Mouse (Mus musculus): Measurements from ENCODE around the gene BC055324. TPM values are rescaled to one million over a fixed set of nuclear protein-coding genes. Genes with fewer than 3 reads are reported as not detected.
"Not testable (repeated sequence)": the region's sequence is repeated elsewhere in the genome, so short reads cannot be mapped to it uniquely, and the experiment has no call there.

BC055324 gene
- 15.5 and 16.5 TPM in 2 replicates for polyA plus RNA-seq (2016; fragmentation: Nextera tagmentation; extraction: Ambion mirVana)

DNA sequence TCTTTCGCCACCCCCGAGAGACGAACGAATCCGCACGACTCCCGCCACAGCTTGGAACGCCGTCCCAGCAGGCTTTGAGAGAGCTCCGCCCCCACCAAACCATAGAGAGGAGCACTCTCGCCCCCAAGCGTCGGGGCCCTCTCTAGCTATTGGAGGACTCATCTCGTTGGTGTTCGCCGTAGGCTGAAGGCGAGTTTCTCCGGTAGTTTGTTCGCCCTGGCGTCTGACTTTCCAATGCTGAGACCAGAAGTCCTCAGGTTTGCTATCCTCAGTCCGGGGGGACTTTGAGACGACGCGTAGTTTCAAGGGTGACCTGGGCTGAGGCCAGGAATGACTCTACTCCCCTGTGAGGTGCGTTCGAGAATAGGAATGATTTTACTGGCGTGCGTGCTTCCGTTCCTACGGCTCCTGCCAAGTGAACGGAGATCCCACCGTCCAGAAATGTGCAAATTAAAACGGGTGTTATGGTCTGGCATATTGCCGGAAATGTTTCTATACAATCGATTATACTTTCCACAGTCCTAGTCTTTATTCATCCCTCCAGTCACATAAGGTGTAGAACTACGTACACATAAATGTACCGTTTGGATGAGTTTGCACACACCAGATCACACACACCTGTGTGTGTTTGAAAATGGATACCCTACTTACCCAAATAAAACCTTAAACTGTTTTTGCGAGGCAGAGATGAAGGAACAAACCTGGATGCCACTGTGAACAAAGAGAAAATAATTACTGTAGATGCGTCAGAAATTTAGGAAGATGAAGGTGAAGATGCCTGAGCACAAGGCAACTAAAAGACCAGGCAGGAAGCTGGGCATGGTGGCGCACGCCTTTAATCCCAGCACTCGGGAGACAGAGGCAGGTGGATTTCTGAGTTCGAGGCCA lies at the start of gene BC055324, which contains the start of gene Mettl18:
Gene BC055324, minus strand, starts transcription at position 76 of the 888 bp plus-strand sequence.
Gene Mettl18, plus strand, starts transcription at position 169 of the 888 bp plus-strand sequence.
- Histone ChIP-seq H3K27ac (peak within 1 kb of the TSS; percentile 79), H3K4me1 (peaks cover 15% of the 10 kb centered on the region), H3K9ac (peak within 1 kb of the TSS; percentile 80), H3K36me3 (peaks cover 14% of the 10 kb centered on the region; the same call in 1 of the 2 replicates), H3K27me3 (replicated peaks) (no peaks in the 10 kb centered on the region), H3K4me2 (peak within 1 kb of the TSS; percentile 84), H3K9me3 (replicated peaks) (no peaks in the 10 kb centered on the region), H3K4me3 (peak within 1 kb of the TSS; percentile 80)
- 2% methylated on average over 43 of the region's 43 CpGs for WGBS (ENCODE audit: insufficient replicate concordance)
- peak; percentile 98 for ATAC-seq

DNA sequence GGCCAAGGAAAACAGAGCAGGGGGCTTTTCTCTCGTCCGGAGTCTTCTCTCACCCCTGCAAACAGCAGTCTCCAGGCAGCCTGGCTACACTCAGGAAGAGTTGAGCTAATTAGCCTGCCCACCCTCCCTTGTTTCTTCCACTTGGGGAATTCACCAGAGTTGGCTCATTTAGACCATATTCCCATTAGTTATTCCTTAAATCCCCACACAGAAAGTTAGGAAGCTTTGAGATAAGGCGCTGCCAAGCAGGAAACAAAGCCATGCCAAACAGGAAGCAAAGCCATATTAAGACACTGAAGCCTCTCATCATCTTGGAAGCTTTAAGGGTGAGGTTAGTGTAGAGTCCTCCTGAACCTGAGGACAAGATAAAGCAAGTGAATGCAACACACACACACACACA lies 49.0 kb upstream of the BC055324 start:
- WGBS (ENCODE audit: insufficient replicate concordance) = 49% methylated on average over 3 of the region's 3 CpGs
- Histone ChIP-seq H3K9me3 (replicated peaks) (no peaks in the 10 kb centered on the region), H3K4me3 (no peak overlapping the region), H3K9ac (no peak overlapping the region), H3K36me3 (no peaks in the 10 kb centered on the region), H3K27me3 (replicated peaks) (no peaks in the 10 kb centered on the region), H3K4me1 (no peaks in the 10 kb centered on the region), H3K27ac (no peak overlapping the region), H3K4me2 (no peak overlapping the region)
- ATAC-seq = no peak

DNA sequence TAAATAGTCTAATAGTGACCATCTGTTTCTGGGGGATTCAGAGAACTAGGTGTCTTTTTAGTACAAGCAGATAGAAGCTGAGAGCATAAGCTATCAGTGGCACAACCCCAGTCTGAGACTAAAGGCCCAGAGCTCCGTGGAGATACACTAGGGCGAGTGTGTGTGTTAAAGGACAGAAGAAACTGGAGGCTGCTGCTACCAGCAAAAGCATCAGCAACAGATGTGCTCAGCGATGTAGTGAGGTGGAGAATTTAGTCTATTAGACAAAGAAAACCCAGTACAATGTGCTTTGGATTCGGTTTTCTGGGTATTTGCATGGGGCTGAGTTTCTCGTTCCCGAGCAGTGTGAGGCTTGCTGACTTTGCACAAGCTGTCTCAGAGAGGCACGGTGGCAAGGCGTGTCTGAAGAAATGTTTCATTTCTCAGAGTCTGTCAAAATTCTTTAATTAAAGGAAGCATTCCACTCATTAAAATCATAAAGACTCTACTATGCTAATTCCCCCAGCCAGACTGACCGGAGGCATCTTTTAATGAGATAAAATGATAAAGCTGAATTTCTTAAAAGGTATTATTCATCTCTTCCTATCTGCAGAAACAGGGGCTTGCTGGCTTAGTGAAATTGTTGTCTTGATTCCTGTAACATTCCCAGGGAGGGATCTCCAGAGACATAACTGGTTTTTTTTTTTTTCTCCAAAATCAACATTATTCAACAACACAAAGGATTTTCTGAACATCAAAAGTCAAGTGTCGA lies 46.0 kb upstream of the BC055324 start:
- ATAC-seq = no peak
- no peaks in the 10 kb centered on the region for H3K4me1 ChIP-seq
- 65% methylated on average over 10 of the region's 10 CpGs for WGBS (ENCODE audit: insufficient replicate concordance)
- H3K9me3 ChIP-seq (replicated peaks) = no peaks in the 10 kb centered on the region
- no peak overlapping the region for H3K4me3 ChIP-seq
- H3K4me2 ChIP-seq = no peak overlapping the region
- H3K9ac ChIP-seq = no peak overlapping the region
- H3K27ac ChIP-seq = no peak overlapping the region
- H3K36me3 ChIP-seq = no peaks in the 10 kb centered on the region
- no peaks in the 10 kb centered on the region for H3K27me3 ChIP-seq (replicated peaks)

DNA sequence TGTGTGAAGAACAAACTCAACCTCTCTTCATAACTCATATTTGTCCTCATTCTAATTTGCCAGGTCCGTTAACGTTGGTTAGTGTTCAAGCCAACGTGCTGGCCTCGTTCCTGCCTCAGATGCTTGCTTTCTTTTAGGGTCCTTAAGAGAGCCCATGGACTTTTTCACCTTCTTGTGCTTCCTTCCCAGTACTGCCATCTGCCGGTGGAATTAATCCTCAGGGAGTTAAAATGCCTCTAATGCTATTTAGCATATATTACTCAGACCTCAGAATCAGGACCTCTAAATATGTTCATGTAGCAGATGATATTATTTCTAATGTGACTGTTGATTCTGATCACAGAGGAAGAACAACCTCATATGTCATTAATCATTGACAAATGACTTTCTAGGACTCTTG lies 32.8 kb upstream of the BC055324 start:
- Histone ChIP-seq H3K36me3 (no peaks in the 10 kb centered on the region), H3K9me3 (replicated peaks) (no peaks in the 10 kb centered on the region), H3K27ac (no peak overlapping the region), H3K9ac (no peak overlapping the region), H3K4me1 (no peaks in the 10 kb centered on the region), H3K4me2 (no peak overlapping the region), H3K27me3 (replicated peaks) (no peaks in the 10 kb centered on the region), H3K4me3 (no peak overlapping the region)
- WGBS (ENCODE audit: insufficient replicate concordance) = 44% methylated on average over 5 of the region's 5 CpGs
- ATAC-seq = no peak

DNA sequence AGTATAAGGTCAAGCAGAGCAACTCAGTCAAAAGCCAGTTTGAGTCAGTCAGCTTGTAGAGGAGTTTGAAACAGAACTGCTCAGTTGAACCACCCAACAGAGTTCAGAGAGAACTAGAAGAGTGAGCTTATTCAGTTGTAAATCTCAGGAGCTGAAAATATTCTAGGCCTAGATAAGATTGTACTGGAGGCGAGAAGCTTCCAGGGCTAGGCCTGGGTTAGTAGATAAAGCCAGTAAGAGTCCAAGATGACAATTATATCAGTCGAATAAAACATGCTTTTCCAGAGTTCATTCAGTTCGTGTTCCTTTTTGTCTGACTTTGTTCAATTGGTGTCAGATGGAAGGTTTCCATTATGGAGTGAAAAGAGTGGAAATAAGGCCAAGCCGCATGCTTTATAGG lies 31.1 kb upstream of the BC055324 start:
- WGBS (ENCODE audit: insufficient replicate concordance) = 48% methylated on average over 4 of the region's 4 CpGs
- Histone ChIP-seq H3K27ac (no peak overlapping the region), H3K9me3 (replicated peaks) (no peaks in the 10 kb centered on the region), H3K27me3 (replicated peaks) (no peaks in the 10 kb centered on the region), H3K36me3 (no peaks in the 10 kb centered on the region), H3K9ac (no peak overlapping the region), H3K4me3 (no peak overlapping the region), H3K4me1 (no peaks in the 10 kb centered on the region), H3K4me2 (no peak overlapping the region)
- no peak for ATAC-seq

DNA sequence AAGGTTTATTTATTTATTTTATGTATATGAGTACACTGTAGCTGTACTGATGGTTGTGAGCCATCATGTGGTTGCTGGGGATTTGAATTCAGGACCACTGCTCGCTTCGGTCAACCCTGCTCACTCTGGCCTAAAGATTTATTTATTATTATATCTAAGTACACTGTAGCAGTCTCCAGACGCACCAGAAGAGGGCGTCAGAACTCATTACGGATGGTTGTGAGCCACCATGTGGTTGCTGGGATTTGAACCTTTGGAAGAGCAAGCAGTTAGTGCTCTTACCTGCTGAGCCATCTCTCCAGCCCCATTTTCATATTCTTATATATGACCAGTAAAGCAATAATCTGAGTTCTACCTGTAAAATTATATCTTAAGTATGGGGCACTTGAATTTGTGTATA lies 27.5 kb upstream of the BC055324 start:
- not testable (repeated sequence) for H3K9ac ChIP-seq; ATAC-seq; H3K27me3 ChIP-seq (replicated peaks); H3K4me1 ChIP-seq; H3K9me3 ChIP-seq (replicated peaks); H3K4me3 ChIP-seq; H3K4me2 ChIP-seq; H3K36me3 ChIP-seq; H3K27ac ChIP-seq
- WGBS (ENCODE audit: insufficient replicate concordance) = 64% methylated on average over 5 of the region's 5 CpGs

DNA sequence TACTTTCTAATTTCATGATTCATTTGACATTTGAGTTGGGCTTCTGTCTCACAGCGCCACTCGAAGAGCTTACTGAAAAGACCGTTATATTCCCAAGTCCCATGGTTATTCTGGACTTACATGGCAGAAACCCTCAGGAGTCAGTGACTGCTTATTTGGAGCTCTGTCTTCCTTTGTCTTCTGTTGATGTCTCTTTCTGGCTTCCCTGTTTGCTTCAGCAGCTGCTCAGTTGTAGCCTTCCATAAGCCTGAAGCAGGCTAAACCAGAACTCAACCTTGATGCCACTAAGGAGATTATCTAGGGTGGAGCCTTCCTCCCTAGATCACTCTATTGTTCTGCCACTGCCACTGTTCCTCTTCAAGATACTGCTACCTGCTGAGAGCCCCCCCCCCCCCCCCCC lies 26.1 kb upstream of the BC055324 start:
- H3K9ac ChIP-seq; ATAC-seq; H3K4me2 ChIP-seq; H3K4me3 ChIP-seq; H3K4me1 ChIP-seq; H3K27me3 ChIP-seq (replicated peaks); H3K36me3 ChIP-seq; H3K9me3 ChIP-seq (replicated peaks); H3K27ac ChIP-seq: not testable (repeated sequence)
- WGBS (ENCODE audit: insufficient replicate concordance) = 87% methylated on average over 3 of the region's 3 CpGs

DNA sequence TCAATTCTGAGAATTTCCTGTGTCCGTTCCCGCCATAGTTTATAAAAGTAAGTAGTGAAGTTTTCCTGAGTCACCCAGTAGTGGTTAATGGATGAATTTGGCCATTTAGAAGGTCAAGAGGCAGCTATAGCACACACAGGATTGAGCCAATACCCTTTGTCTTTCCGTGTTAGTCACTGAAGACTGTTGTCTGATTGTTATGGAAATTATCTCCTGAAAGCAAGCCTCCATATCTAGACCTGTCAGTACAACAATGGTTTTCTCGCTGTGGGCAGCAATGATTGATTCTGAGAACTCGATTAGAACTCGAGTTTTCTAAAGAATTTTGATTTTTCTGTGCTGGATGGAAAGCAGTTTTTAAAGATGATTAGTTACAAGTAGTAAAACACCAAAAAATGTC lies 25.2 kb upstream of the BC055324 start:
- Histone ChIP-seq H3K4me3 (no peak overlapping the region), H3K9ac (no peak overlapping the region), H3K36me3 (no peaks in the 10 kb centered on the region), H3K4me2 (no peak overlapping the region), H3K27me3 (replicated peaks) (no peaks in the 10 kb centered on the region), H3K4me1 (no peaks in the 10 kb centered on the region), H3K9me3 (replicated peaks) (no peaks in the 10 kb centered on the region), H3K27ac (no peak overlapping the region)
- 49% methylated on average over 6 of the region's 6 CpGs for WGBS (ENCODE audit: insufficient replicate concordance)
- no peak for ATAC-seq

DNA sequence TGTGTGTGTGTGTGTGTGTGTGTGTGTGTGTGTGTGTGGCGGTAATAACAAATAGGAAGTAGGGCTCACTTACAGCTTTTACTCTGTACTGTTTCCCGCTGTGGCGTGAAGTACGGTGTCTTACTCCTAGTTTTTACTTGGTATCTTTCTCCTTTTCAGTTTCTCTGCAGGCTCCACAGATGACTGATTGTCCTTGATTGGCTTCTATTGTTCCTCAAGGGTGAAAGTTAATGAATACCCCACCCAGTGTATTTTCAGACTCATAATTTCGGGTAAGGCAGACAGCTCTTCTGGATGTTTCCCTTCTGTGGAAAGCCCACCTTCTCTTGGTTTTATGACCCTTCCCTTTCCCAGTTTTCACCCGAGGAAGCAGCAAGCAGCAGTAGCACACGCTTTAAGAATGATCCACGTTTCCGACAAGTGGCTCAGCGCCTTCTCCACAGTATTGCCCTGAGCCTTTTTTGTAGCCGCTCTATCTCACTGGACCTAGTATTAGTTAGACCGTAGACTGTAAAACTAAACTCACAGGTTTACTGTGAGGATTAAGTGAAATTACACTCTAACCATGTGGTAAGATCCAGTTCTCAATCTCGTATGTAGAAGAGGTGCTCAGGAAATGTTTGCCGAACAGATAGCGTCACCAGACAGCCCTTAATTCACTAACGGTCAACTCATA lies 23.8 kb upstream of the BC055324 start:
- H3K27me3 ChIP-seq (replicated peaks) = no peaks in the 10 kb centered on the region
- no peak for ATAC-seq
- no peaks in the 10 kb centered on the region for H3K9me3 ChIP-seq (replicated peaks)
- H3K9ac ChIP-seq = no peak overlapping the region
- WGBS (ENCODE audit: insufficient replicate concordance) = 68% methylated on average over 16 of the region's 16 CpGs
- H3K4me2 ChIP-seq = no peak overlapping the region
- no peaks in the 10 kb centered on the region for H3K36me3 ChIP-seq
- no peak overlapping the region for H3K4me3 ChIP-seq
- 0 out of 2 replicates have a peak, but pooled peaks cover 4% of the 10 kb centered on the region for H3K4me1 ChIP-seq
- no peak overlapping the region for H3K27ac ChIP-seq

DNA sequence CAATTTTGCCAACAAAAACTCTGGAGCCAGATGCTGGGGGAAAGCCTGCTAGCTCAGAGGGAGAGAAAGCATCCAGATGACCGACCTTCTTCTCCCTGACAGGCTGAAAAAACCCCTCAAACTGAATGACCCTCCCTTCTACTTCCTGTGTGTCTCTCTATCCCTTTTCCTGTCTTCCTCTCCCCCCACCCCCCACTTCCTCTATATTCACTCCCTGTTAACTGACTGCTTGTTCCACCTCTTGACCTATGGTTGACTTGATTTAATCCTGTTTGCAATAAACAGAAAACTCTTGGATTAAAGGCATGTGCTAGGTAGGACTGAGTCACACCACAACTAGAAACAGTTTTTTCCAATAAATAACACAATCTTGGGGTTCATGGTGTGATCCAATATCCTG lies 20.0 kb upstream of the BC055324 start:
- Histone ChIP-seq H3K9me3 (replicated peaks) (no peaks in the 10 kb centered on the region), H3K36me3 (no peaks in the 10 kb centered on the region), H3K9ac (no peak overlapping the region), H3K27me3 (replicated peaks) (no peaks in the 10 kb centered on the region), H3K4me2 (no peak overlapping the region), H3K4me1 (0 out of 2 replicates have a peak, but pooled peaks cover 4% of the 10 kb centered on the region), H3K4me3 (no peak overlapping the region), H3K27ac (no peak overlapping the region)
- no peak for ATAC-seq
- WGBS (ENCODE audit: insufficient replicate concordance) = 15% methylated on average over 1 of the region's 1 CpGs

DNA sequence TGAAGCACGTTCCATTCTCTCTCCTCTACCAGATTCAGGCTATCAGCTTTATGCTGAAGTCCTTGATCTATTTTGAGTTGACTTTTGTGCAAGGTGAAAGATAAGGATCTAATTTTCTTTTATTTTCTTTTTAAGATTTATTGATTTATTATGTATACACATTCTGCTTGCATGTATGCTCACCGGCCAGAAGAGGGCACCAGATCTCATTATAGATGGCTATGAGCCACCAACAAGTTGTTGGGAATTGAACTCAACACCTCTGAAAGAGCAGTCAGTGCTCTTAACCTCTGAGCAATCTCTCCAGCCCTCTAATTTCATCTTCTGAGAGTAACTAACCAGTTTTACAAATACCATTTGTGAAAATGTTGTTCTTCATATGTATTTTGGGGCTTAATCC lies 14.6 kb upstream of the BC055324 start:
- Histone ChIP-seq H3K27me3 (replicated peaks) (no peaks in the 10 kb centered on the region), H3K9ac (no peak overlapping the region), H3K36me3 (no peaks in the 10 kb centered on the region), H3K27ac (no peak overlapping the region), H3K9me3 (replicated peaks) (no peaks in the 10 kb centered on the region), H3K4me1 (no peaks in the 10 kb centered on the region), H3K4me3 (no peak overlapping the region), H3K4me2 (no peak overlapping the region)
- WGBS (ENCODE audit: insufficient replicate concordance) = 33% methylated on average over 2 of the region's 2 CpGs
- ATAC-seq = no peak

DNA sequence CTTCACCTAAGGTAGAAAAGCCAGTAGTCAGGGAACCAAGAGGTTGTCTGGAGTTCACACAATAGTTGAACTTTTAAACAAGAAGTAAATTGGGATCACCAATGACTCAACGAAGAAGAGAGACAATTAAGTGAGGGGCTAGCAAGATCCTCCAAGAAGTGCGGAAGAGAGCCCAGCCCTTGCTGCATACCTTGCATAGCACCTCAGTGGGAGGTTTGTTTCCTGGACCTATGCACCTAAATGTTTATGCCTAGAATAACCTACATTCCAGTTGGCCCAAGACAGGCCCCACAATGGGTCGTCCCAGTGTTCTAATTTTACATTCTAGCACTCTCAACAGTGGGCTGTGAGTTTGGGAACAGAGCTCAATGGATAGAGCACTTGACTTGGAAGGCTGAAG lies 9.7 kb upstream of the BC055324 start:
- Histone ChIP-seq H3K9ac (no peak overlapping the region), H3K27ac (no peak overlapping the region), H3K9me3 (replicated peaks) (no peaks in the 10 kb centered on the region), H3K27me3 (replicated peaks) (no peaks in the 10 kb centered on the region), H3K4me1 (no peaks in the 10 kb centered on the region), H3K4me2 (no peak overlapping the region), H3K36me3 (no peaks in the 10 kb centered on the region), H3K4me3 (no peak overlapping the region)
- ATAC-seq = no peak
- WGBS (ENCODE audit: insufficient replicate concordance) = 61% methylated on average over 3 of the region's 3 CpGs
